Mouse (Mus musculus): Measurements from ENCODE around the gene E130308A19Rik. TPM values are rescaled to one million over a fixed set of nuclear protein-coding genes. Genes with fewer than 3 reads are reported as not detected.

Gene E130308A19Rik
- total RNA-seq (2023) = 11.3 TPM

GRCm38 (mm10) chr4:59625998-59626910, at the start of gene E130308A19Rik:
Gene E130308A19Rik (plus strand): TSS chr4:59626211.

GRCm38 (mm10) chr4:59581314-59582185, 44.5 kb upstream of the E130308A19Rik start, which contains the start of gene Hsdl2:
Gene Hsdl2 (plus strand): TSS chr4:59581563.

GRCm38 (mm10) chr4:59801489-59801888, 175.5 kb downstream of the E130308A19Rik start, which contains the start of gene Inip:
Gene Inip (minus strand): TSS chr4:59801589.

GRCm38 (mm10) chr4:59805181-59805967, 179.4 kb downstream of the E130308A19Rik start, which contains the start of gene Snx30:
Gene Snx30 (plus strand): TSS chr4:59805840.

Other genes with a start within 250 kb of the E130308A19Rik start
- gene Susd1, start 187.6 kb upstream of the E130308A19Rik start, total RNA-seq (2023) = 7.8 TPM
- 223 TPM for gene Ptbp3, start 76.8 kb upstream of the E130308A19Rik start, total RNA-seq (2023)
- gene Hsdl2, start 44.6 kb upstream of the E130308A19Rik start, total RNA-seq (2023) = 24.3 TPM
- gene Inip, start 175.4 kb downstream of the E130308A19Rik start, total RNA-seq (2023) = 28.0 TPM
- gene Snx30, start 179.6 kb downstream of the E130308A19Rik start, total RNA-seq (2023) = 25.1 TPM

Measured in CD8-positive naive resting alpha-beta T cell, adult 57 days (primary cell).